Mouse (Mus musculus): Measurements from ENCODE around the gene Tubgcp4. TPM values are rescaled to one million over a fixed set of nuclear protein-coding genes. Genes with fewer than 3 reads are reported as not detected.
A peak's percentile ranks its signal among the peaks of the same experiment; 100 is the strongest.
"Not testable (repeated sequence)": the region's sequence is repeated elsewhere in the genome, so short reads cannot be mapped to it uniquely, and the experiment has no call there.

The Tubgcp4 gene
- polyA plus RNA-seq (2015; fragmentation: Nextera tagmentation; extraction: Ambion mirVana): 68.8 and 70.4 TPM in 2 replicates

GRCm38 (mm10) chr2:121170481-121170971 lies at the start of gene Tubgcp4:
Gene Tubgcp4 (plus strand): TSS chr2:121170654.
- WGBS: under 1% methylated on average over 35 of the region's 38 CpGs
- Histone ChIP-seq H3K36me3 (ENCODE audit: poor library complexity, severe bottlenecking) (peaks cover 38% of the 10 kb centered on the region), H3K4me3 (peak within 1 kb of the TSS; percentile 72), H3K27me3 (no peaks in the 10 kb centered on the region), H3K4me2 (peak within 1 kb of the TSS; percentile 91), H3K9ac (peak within 1 kb of the TSS; percentile 87), H3K4me1 (peaks cover 30% of the 10 kb centered on the region), H3K9me3 (replicated peaks) (no peaks in the 10 kb centered on the region), H3K27ac (peak within 1 kb of the TSS; percentile 86)
- no peak; the same call in 1 of the 2 replicates for ATAC-seq

GRCm38 (mm10) chr2:121126302-121126701 lies 44.2 kb upstream of the Tubgcp4 start:
- not testable (repeated sequence) for H3K36me3 ChIP-seq (ENCODE audit: poor library complexity, severe bottlenecking); H3K27me3 ChIP-seq; ATAC-seq; H3K4me2 ChIP-seq; H3K9ac ChIP-seq; H3K4me1 ChIP-seq; H3K4me3 ChIP-seq; H3K27ac ChIP-seq; H3K9me3 ChIP-seq (replicated peaks)
- 93% methylated on average over 5 of the region's 5 CpGs for WGBS

GRCm38 (mm10) chr2:121127536-121127935 lies 42.9 kb upstream of the Tubgcp4 start:
- whole genome bisulfite sequencing: 79% methylated on average over 1 of the region's 1 CpGs
- Histone ChIP-seq H3K36me3 (ENCODE audit: poor library complexity, severe bottlenecking) (no peaks in the 10 kb centered on the region), H3K9me3 (replicated peaks) (no peaks in the 10 kb centered on the region), H3K9ac (no peak overlapping the region), H3K4me1 (no peaks in the 10 kb centered on the region), H3K4me3 (no peak overlapping the region), H3K27ac (no peak overlapping the region), H3K27me3 (no peaks in the 10 kb centered on the region), H3K4me2 (no peak overlapping the region)
- ATAC-seq: no peak

GRCm38 (mm10) chr2:121128865-121129620 lies 41.4 kb upstream of the Tubgcp4 start:
- H3K36me3 ChIP-seq (ENCODE audit: poor library complexity, severe bottlenecking): no peaks in the 10 kb centered on the region
- 69% methylated on average over 9 of the region's 9 CpGs for WGBS
- H3K4me3 ChIP-seq: no peak overlapping the region
- no peak overlapping the region for H3K9ac ChIP-seq
- ATAC-seq: no peak
- no peak overlapping the region for H3K27ac ChIP-seq
- no peak overlapping the region for H3K4me2 ChIP-seq
- no peaks in the 10 kb centered on the region for H3K27me3 ChIP-seq
- no peaks in the 10 kb centered on the region for H3K4me1 ChIP-seq
- H3K9me3 ChIP-seq (replicated peaks): no peaks in the 10 kb centered on the region

- no peak overlapping the region for H3K9ac ChIP-seq
- no peaks in the 10 kb centered on the region; the same call in 1 of the 2 replicates for H3K4me1 ChIP-seq
- H3K27ac ChIP-seq: no peak overlapping the region
- no peak for ATAC-seq
- WGBS: 60% methylated on average over 1 of the region's 1 CpGs
- H3K4me3 ChIP-seq: no peak overlapping the region
- H3K9me3 ChIP-seq (replicated peaks): no peaks in the 10 kb centered on the region
- H3K36me3 ChIP-seq (ENCODE audit: poor library complexity, severe bottlenecking): peaks cover 12% of the 10 kb centered on the region
- H3K4me2 ChIP-seq: no peak overlapping the region
- no peaks in the 10 kb centered on the region for H3K27me3 ChIP-seq
These were observed 37.6 kb upstream of the Tubgcp4 start for GRCm38 (mm10) chr2:121132822-121133221.

GRCm38 (mm10) chr2:121137371-121137770 lies 33.1 kb upstream of the Tubgcp4 start:
- 97% methylated on average over 4 of the region's 4 CpGs for WGBS

GRCm38 (mm10) chr2:121139266-121140017 lies 31.0 kb upstream of the Tubgcp4 start:
- H3K4me2 ChIP-seq: peak overlapping the region; percentile 92
- peak overlapping the region; percentile 93 for H3K9ac ChIP-seq
- no peak for ATAC-seq
- H3K9me3 ChIP-seq (replicated peaks): no peaks in the 10 kb centered on the region
- H3K4me1 ChIP-seq: peaks cover 33% of the 10 kb centered on the region
- 57% methylated on average over 29 of the region's 29 CpGs for WGBS
- H3K4me3 ChIP-seq: peak overlapping the region; percentile 74
- H3K27ac ChIP-seq: peak overlapping the region; percentile 97
- H3K36me3 ChIP-seq (ENCODE audit: poor library complexity, severe bottlenecking): peaks cover 34% of the 10 kb centered on the region
- no peaks in the 10 kb centered on the region for H3K27me3 ChIP-seq

More at GRCm38 (mm10) chr2:121137371-121137770, 33.1 kb upstream of the Tubgcp4 start:
- H3K9me3 ChIP-seq (replicated peaks): no peaks in the 10 kb centered on the region
- H3K4me1 ChIP-seq: peaks cover 32% of the 10 kb centered on the region
- no peak for ATAC-seq
- H3K4me3 ChIP-seq: no peak overlapping the region
- peaks cover 27% of the 10 kb centered on the region for H3K36me3 ChIP-seq (ENCODE audit: poor library complexity, severe bottlenecking)
- no peak overlapping the region for H3K9ac ChIP-seq
- H3K27ac ChIP-seq: no peak overlapping the region
- no peaks in the 10 kb centered on the region for H3K27me3 ChIP-seq
- H3K4me2 ChIP-seq: no peak overlapping the region

GRCm38 (mm10) chr2:121140018-121140882 lies 30.2 kb upstream of the Tubgcp4 start, which contains the start of the genes Adal and Lcmt2:
Gene Adal (plus strand): TSS chr2:121140428.
Gene Lcmt2 (minus strand): TSS chr2:121140653.
- H3K9me3 ChIP-seq (replicated peaks): no peaks in the 10 kb centered on the region
- ATAC-seq: peak; percentile 96
- H3K9ac ChIP-seq: peak within 1 kb of the TSS; percentile 93
- peak within 1 kb of the TSS; percentile 92 for H3K4me2 ChIP-seq
- H3K36me3 ChIP-seq (ENCODE audit: poor library complexity, severe bottlenecking): peaks cover 37% of the 10 kb centered on the region
- peak within 1 kb of the TSS; percentile 74 for H3K4me3 ChIP-seq
- peaks cover 33% of the 10 kb centered on the region for H3K4me1 ChIP-seq
- WGBS: under 1% methylated on average over 85 of the region's 87 CpGs
- H3K27ac ChIP-seq: peak within 1 kb of the TSS; percentile 97
- no peaks in the 10 kb centered on the region for H3K27me3 ChIP-seq

- no peak for ATAC-seq
- Histone ChIP-seq H3K4me3 (peak overlapping the region; percentile 74), H3K27ac (peak overlapping the region; percentile 97), H3K27me3 (no peaks in the 10 kb centered on the region), H3K9ac (peak overlapping the region; percentile 93), H3K9me3 (replicated peaks) (no peaks in the 10 kb centered on the region), H3K4me1 (peaks cover 33% of the 10 kb centered on the region), H3K36me3 (ENCODE audit: poor library complexity, severe bottlenecking) (peaks cover 41% of the 10 kb centered on the region), H3K4me2 (peak overlapping the region; percentile 92)
- WGBS: 69% methylated on average over 16 of the region's 16 CpGs
These were observed 29.0 kb upstream of the Tubgcp4 start for GRCm38 (mm10) chr2:121141216-121142035.

GRCm38 (mm10) chr2:121142415-121142814 lies 28.0 kb upstream of the Tubgcp4 start:
- peaks cover 44% of the 10 kb centered on the region for H3K36me3 ChIP-seq (ENCODE audit: poor library complexity, severe bottlenecking)
- H3K4me2 ChIP-seq: no peak overlapping the region
- peaks cover 33% of the 10 kb centered on the region for H3K4me1 ChIP-seq
- no peaks in the 10 kb centered on the region for H3K27me3 ChIP-seq
- H3K9me3 ChIP-seq (replicated peaks): no peaks in the 10 kb centered on the region
- no peak overlapping the region for H3K9ac ChIP-seq
- 55% methylated on average over 2 of the region's 2 CpGs for WGBS
- H3K27ac ChIP-seq: no peak overlapping the region
- no peak for ATAC-seq
- H3K4me3 ChIP-seq: no peak overlapping the region

- Histone ChIP-seq H3K4me2 (no peak overlapping the region), H3K36me3 (ENCODE audit: poor library complexity, severe bottlenecking) (peaks cover 59% of the 10 kb centered on the region), H3K4me3 (no peak overlapping the region), H3K4me1 (no peaks in the 10 kb centered on the region), H3K9me3 (replicated peaks) (no peaks in the 10 kb centered on the region), H3K27me3 (no peaks in the 10 kb centered on the region), H3K27ac (no peak overlapping the region), H3K9ac (no peak overlapping the region)
- WGBS: 88% methylated on average over 5 of the region's 5 CpGs
- ATAC-seq: no peak
These were observed 20.8 kb upstream of the Tubgcp4 start for GRCm38 (mm10) chr2:121149679-121150078.
